In the genomic region with DNA sequence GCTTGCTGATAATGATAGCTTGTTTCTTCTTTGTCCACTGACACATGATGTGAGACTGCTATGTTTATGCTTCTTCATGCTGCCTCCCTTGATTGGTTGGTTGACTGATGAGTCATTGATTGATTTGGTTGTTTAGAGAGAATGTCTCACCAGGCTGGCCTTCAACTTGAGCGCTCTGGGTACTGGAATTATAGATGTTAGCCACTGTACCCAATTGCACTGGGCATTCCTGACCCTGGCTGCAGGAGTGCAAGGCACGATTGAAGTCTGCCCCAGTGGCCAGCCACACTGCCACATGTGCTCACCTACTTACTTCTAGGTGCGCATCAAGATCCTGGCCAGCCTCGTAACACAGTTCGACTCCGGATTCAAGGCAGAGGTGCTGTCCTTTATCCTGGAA, we compare ENCODE assay signal across 22 mouse cellular contexts. TPM values are rescaled to one million over a fixed set of nuclear protein-coding genes. Genes with fewer than 3 reads are reported as not detected.
"Had no signal": no experiment of that assay in that cellular context is flagged by ENCODE, and none has a peak within 500 bp of the region (broad histone marks: within the 10 kb centered on the region; RNA-seq: fewer than 3 reads in every experiment).

No protein-coding gene starts in this region.

- H3K4me2 ChIP-seq: lung, embryonic 14.5 days; midbrain, embryonic 12.5 days; neural tube, embryonic 12.5 days had no signal

- DNase-seq: lung, adult 18-20 months; lung, embryonic 14.5 days; lung, postnatal 10 days; lung, postnatal 4 days; midbrain, embryonic 14.5 days; right cerebral cortex, postnatal 14 days; thymus, adult 18-20 months; thymus, postnatal 14 days; thymus, postnatal 36 days had no signal

- H3K27ac ChIP-seq: midbrain, embryonic 10.5 days; midbrain, embryonic 12.5 days; neural tube, embryonic 12.5 days had no signal

- H3K27me3 ChIP-seq: midbrain, embryonic 12.5 days; neural tube, embryonic 12.5 days had no signal

- ATAC-seq: midbrain, embryonic 16.5 days had no signal

- H3K9ac ChIP-seq: lung, embryonic 14.5 days; midbrain, embryonic 12.5 days; neural tube, embryonic 12.5 days had no signal

- H3K4me3 ChIP-seq: midbrain, embryonic 10.5 days; midbrain, embryonic 12.5 days; neural tube, embryonic 12.5 days had no signal

- H3K9me3 ChIP-seq: midbrain, embryonic 10.5 days; midbrain, embryonic 12.5 days; neural tube, embryonic 12.5 days had no signal

- H3K4me1 ChIP-seq: midbrain, embryonic 10.5 days; midbrain, embryonic 12.5 days; neural tube, embryonic 12.5 days had no signal

RNA-seq across cellular contexts. Expression of gene Rsph6a, which starts 9.9 kb away (rescaled TPM):
- total RNA-seq: megakaryocyte, adult 5-6 weeks; megakaryocyte-erythroid progenitor cell, adult 5-6 weeks; monocyte, adult 5-6 weeks had no signal
- polyA plus RNA-seq: lung, embryonic 14.5 days; lung, embryonic 16.5 days; midbrain, embryonic 10.5 days; midbrain, embryonic 12.5 days; neural tube, embryonic 12.5 days; neural tube, embryonic 14.5 days; stomach, embryonic 14.5 days; stomach, embryonic 16.5 days; thymus, postnatal 0 days had no signal

RNA-seq across cellular contexts. Expression of gene Foxa3, which starts 21.3 kb away (rescaled TPM):
- total RNA-seq: megakaryocyte, adult 5-6 weeks; megakaryocyte-erythroid progenitor cell, adult 5-6 weeks; monocyte, adult 5-6 weeks; neutrophil, adult 5-6 weeks had no signal
- polyA plus RNA-seq: midbrain, embryonic 14.5 days; midbrain, embryonic 16.5 days; neural tube, embryonic 14.5 days had no signal

RNA-seq across cellular contexts. Expression of gene Dmpk, which starts 39.0 kb away (rescaled TPM):
- total RNA-seq: monocyte, adult 5-6 weeks had no signal
